In the genomic region with DNA sequence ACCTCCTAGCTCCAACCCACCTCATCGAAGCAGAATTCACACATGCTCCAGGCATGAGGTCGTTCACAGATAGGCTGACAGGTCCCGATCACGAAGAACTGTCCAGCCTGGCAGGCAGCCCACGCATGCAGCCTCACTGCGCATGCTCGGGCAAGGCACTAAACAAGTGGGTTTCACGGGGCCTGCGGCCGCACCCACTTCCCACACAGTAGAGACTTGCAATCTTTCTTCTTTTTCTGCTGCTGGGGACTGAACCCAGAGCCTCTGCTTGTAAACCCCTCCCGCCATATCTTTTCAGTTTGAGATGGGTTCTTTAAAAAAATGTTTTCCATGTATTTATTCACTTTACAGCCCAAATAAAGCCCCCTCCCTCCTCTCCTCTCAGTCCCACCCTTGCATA, we compare ENCODE assay signal across 21 mouse cellular contexts.
"Had no signal": no experiment of that assay in that cellular context is flagged by ENCODE, and none has a peak within 500 bp of the region (broad histone marks: within the 10 kb centered on the region; RNA-seq: fewer than 3 reads in every experiment).

No protein-coding gene starts in this region.

- H3K4me3 ChIP-seq: heart, adult 2 months; heart, embryonic 13.5 days; heart, embryonic 15.5 days; intestine, embryonic 15.5 days; limb, embryonic 10.5 days; limb, embryonic 12.5 days; liver, embryonic 13.5 days; liver, embryonic 15.5 days had no signal

- H3K36me3 ChIP-seq: heart, embryonic 13.5 days; heart, embryonic 15.5 days; intestine, embryonic 15.5 days; limb, embryonic 10.5 days; limb, embryonic 12.5 days; liver, embryonic 13.5 days; liver, embryonic 15.5 days had no signal

- H3K9me3 ChIP-seq: intestine, embryonic 15.5 days had no signal

- H3K4me1 ChIP-seq: heart, embryonic 15.5 days; intestine, embryonic 15.5 days; liver, embryonic 15.5 days had no signal

- DNase-seq: gastrocnemius, postnatal 14 days; gastrocnemius, postnatal 36 days; heart, adult 11 months; heart, adult 2 months; heart, postnatal 14 days; heart, postnatal 36 days; kidney, adult 18-20 months; kidney, adult 8-10 months; kidney, postnatal 10 days; kidney, postnatal 25 days; layer of hippocampus, adult 9-11 months; layer of hippocampus, postnatal 36 days; liver; liver, embryonic 13.5 days had no signal

- H3K9ac ChIP-seq: heart, embryonic 13.5 days; heart, embryonic 15.5 days; hindbrain, embryonic 14.5 days; intestine, embryonic 15.5 days; limb, embryonic 12.5 days; liver, embryonic 13.5 days; liver, embryonic 15.5 days had no signal

- H3K27ac ChIP-seq: heart, adult 2 months; heart, embryonic 13.5 days; heart, embryonic 15.5 days; hindbrain, embryonic 14.5 days; intestine, embryonic 15.5 days; limb, embryonic 10.5 days; liver, embryonic 13.5 days; liver, embryonic 15.5 days had no signal

- H3K27me3 ChIP-seq: heart, embryonic 13.5 days; heart, embryonic 15.5 days; intestine, embryonic 15.5 days; limb, embryonic 12.5 days; liver, embryonic 13.5 days; liver, embryonic 15.5 days had no signal
